ENCODE assay signal across 11 mouse cellular contexts in genomic region chr19:53058726-53059334, GRCm38 (mm10). TPM values are rescaled to one million over a fixed set of nuclear protein-coding genes. Genes with fewer than 3 reads are reported as not detected.
DNase-seq lines count a peak whose midpoint lies in the region; ATAC-seq and TF ChIP-seq lines count a peak whose summit lies in the region.
"Had no signal": no experiment of that assay in that cellular context is flagged by ENCODE, and none has a peak within 500 bp of the region (broad histone marks: within the 10 kb centered on the region; RNA-seq: fewer than 3 reads in every experiment).

No protein-coding gene starts in this region.

- no peak overlapping the region for H3K4me2 ChIP-seq in midbrain, embryonic 11.5 days
- no peak overlapping the region for H3K4me2 ChIP-seq in midbrain, embryonic 16.5 days (ENCODE audit: low read length)
- no peak overlapping the region for H3K4me2 ChIP-seq in limb, embryonic 14.5 days (replicated peaks; ENCODE audit: low read depth, low read length, severe bottlenecking)
- no peak overlapping the region for H3K4me2 ChIP-seq in stomach, postnatal 0 days (replicated peaks; ENCODE audit: low read depth)
- H3K4me2 ChIP-seq: midbrain, embryonic 13.5 days had no signal

- no peak for TF ChIP-seq POLR2A in limb, embryonic 14.5 days (IDR thresholded peaks at IDR 0.05; ENCODE audit: borderline replicate concordance, extremely low read depth, insufficient read depth, insufficient read length)

- TF ChIP-seq CTCF in gastrocnemius, adult 2 months (IDR thresholded peaks at IDR 0.05): no peak
- TF ChIP-seq CTCF in stomach, postnatal 0 days (IDR thresholded peaks at IDR 0.05; ENCODE audit: low read depth): 0 out of 2 replicates have a peak, but pooled peaks have one; percentile 8

- H3K9me3 ChIP-seq in midbrain, embryonic 11.5 days (ENCODE audit: control insufficient read depth, low read length): no peaks in the 10 kb centered on the region
- no peaks in the 10 kb centered on the region for H3K9me3 ChIP-seq in midbrain, embryonic 16.5 days (replicated peaks; ENCODE audit: control insufficient read depth, low read length, poor library complexity, severe bottlenecking)
- no peaks in the 10 kb centered on the region for H3K9me3 ChIP-seq in limb, embryonic 14.5 days (ENCODE audit: control insufficient read depth, low read length)
- H3K9me3 ChIP-seq in stomach, postnatal 0 days (ENCODE audit: control insufficient read depth, low read length): no peaks in the 10 kb centered on the region
- H3K9me3 ChIP-seq: midbrain, embryonic 13.5 days had no signal

- no peak for DNase-seq in gastrocnemius, adult 2 months
- no peak for DNase-seq in gastrocnemius, postnatal 36 days
- DNase-seq in midbrain, embryonic 11.5 days (ENCODE audit: low spot score, missing footprints): peak; percentile 75
- DNase-seq in limb, embryonic 14.5 days (ENCODE audit: low spot score): peak; percentile 32
- no peak for DNase-seq in stomach, postnatal 0 days (ENCODE audit: low spot score)
- no peak for DNase-seq in adrenal gland, postnatal 36 days
- DNase-seq in layer of hippocampus, adult 9-11 months: no peak
- DNase-seq: cerebellum, adult 9-11 months had no signal

- intact Hi-C loops in gastrocnemius, adult 2 months (cut with DNase I): no loop called here
- intact Hi-C loops in gastrocnemius, postnatal 36 days (cut with DNase I): no loop called here

- H3K9ac ChIP-seq in midbrain, embryonic 11.5 days (ENCODE audit: low read length): no peak overlapping the region
- no peak overlapping the region for H3K9ac ChIP-seq in midbrain, embryonic 16.5 days (ENCODE audit: low read depth, low read length)
- H3K9ac ChIP-seq in limb, embryonic 14.5 days (ENCODE audit: low read depth, low read length, severe bottlenecking): no peak overlapping the region; the same call in 1 of the 2 replicates
- H3K9ac ChIP-seq in stomach, postnatal 0 days (ENCODE audit: low read length): no peak overlapping the region
- H3K9ac ChIP-seq: midbrain, embryonic 13.5 days had no signal

- H3K4me1 ChIP-seq in midbrain, embryonic 11.5 days (ENCODE audit: control insufficient read depth, insufficient read depth, low read length): no peaks in the 10 kb centered on the region
- no peaks in the 10 kb centered on the region for H3K4me1 ChIP-seq in midbrain, embryonic 16.5 days (ENCODE audit: control insufficient read depth, insufficient read depth, low read length)
- H3K4me1 ChIP-seq in limb, embryonic 14.5 days (ENCODE audit: control insufficient read depth, insufficient read depth, low read length): no peaks in the 10 kb centered on the region
- no peaks in the 10 kb centered on the region for H3K4me1 ChIP-seq in stomach, postnatal 0 days (replicated peaks; ENCODE audit: control insufficient read depth, insufficient read depth)
- H3K4me1 ChIP-seq: midbrain, embryonic 13.5 days had no signal

- no peaks in the 10 kb centered on the region for H3K36me3 ChIP-seq in midbrain, embryonic 11.5 days (ENCODE audit: control insufficient read depth, insufficient read depth, low read length)
- H3K36me3 ChIP-seq in midbrain, embryonic 16.5 days (ENCODE audit: control insufficient read depth, insufficient read depth, low read length): no peaks in the 10 kb centered on the region
- no peaks in the 10 kb centered on the region for H3K36me3 ChIP-seq in limb, embryonic 14.5 days (ENCODE audit: control insufficient read depth, insufficient read depth, low read length)
- H3K36me3 ChIP-seq in stomach, postnatal 0 days (ENCODE audit: control insufficient read depth, insufficient read depth, low read length): no peaks in the 10 kb centered on the region
- H3K36me3 ChIP-seq: midbrain, embryonic 13.5 days had no signal

- peak overlapping the region; percentile 70 for H3K27ac ChIP-seq in gastrocnemius, adult 2 months
- no peak overlapping the region for H3K27ac ChIP-seq in midbrain, embryonic 11.5 days (ENCODE audit: low read depth, low read length)
- H3K27ac ChIP-seq in midbrain, embryonic 16.5 days (ENCODE audit: low read length): no peak overlapping the region
- H3K27ac ChIP-seq in limb, embryonic 14.5 days (replicated peaks; ENCODE audit: low read depth, low read length): no peak overlapping the region
- H3K27ac ChIP-seq in stomach, postnatal 0 days (replicated peaks): peak overlapping the region; percentile 61
- H3K27ac ChIP-seq: midbrain, embryonic 13.5 days had no signal

- H3K4me3 ChIP-seq in gastrocnemius, adult 2 months: no peak overlapping the region
- no peak overlapping the region for H3K4me3 ChIP-seq in midbrain, embryonic 11.5 days (ENCODE audit: low read depth, low read length)
- H3K4me3 ChIP-seq in midbrain, embryonic 16.5 days (ENCODE audit: low read depth, low read length): no peak overlapping the region
- no peak overlapping the region for H3K4me3 ChIP-seq in limb, embryonic 14.5 days (replicated peaks; ENCODE audit: low read length)
- no peak overlapping the region for H3K4me3 ChIP-seq in stomach, postnatal 0 days (ENCODE audit: low read depth, low read length)
- H3K4me3 ChIP-seq: midbrain, embryonic 13.5 days had no signal

- 87% methylated on average over 8 of the region's 8 CpGs for WGBS in midbrain, embryonic 11.5 days
- 85% methylated on average over 8 of the region's 8 CpGs for WGBS in midbrain, embryonic 16.5 days
- 67% methylated on average over 8 of the region's 8 CpGs for WGBS in limb, embryonic 14.5 days
- 62% methylated on average over 8 of the region's 8 CpGs for WGBS in stomach, postnatal 0 days

- no peak for TF ChIP-seq EP300 in stomach, postnatal 0 days (optimal IDR thresholded peaks at IDR 0.05)

- ATAC-seq in midbrain, embryonic 11.5 days (ENCODE audit: low FRiP score): no peak
- no peak for ATAC-seq in midbrain, embryonic 16.5 days
- ATAC-seq in limb, embryonic 14.5 days (ENCODE audit: low FRiP score, low read depth): peak; percentile 62
- peak; percentile 59; the same call in 1 of the 2 replicates for ATAC-seq in stomach, postnatal 0 days (ENCODE audit: low FRiP score, low TSS enrichment)
- ATAC-seq: activated CD4-positive, CD25-positive, alpha-beta regulatory T cell, adult 4 months; midbrain, embryonic 13.5 days had no signal

- no peaks in the 10 kb centered on the region for H3K27me3 ChIP-seq in midbrain, embryonic 11.5 days (ENCODE audit: control insufficient read depth, insufficient read depth, low read length)
- H3K27me3 ChIP-seq in midbrain, embryonic 16.5 days (ENCODE audit: control insufficient read depth, insufficient read depth, low read depth, low read length): no peaks in the 10 kb centered on the region
- no peaks in the 10 kb centered on the region for H3K27me3 ChIP-seq in limb, embryonic 14.5 days (ENCODE audit: control insufficient read depth, insufficient read depth, low read length)
- no peaks in the 10 kb centered on the region for H3K27me3 ChIP-seq in stomach, postnatal 0 days (ENCODE audit: control insufficient read depth, insufficient read depth, low read length)
- H3K27me3 ChIP-seq: midbrain, embryonic 13.5 days had no signal

RNA-seq across cellular contexts. Expression of gene Xpnpep1, which starts 18.8 kb away (rescaled TPM):
- 10 to 100 TPM; 41.9 to 48.9 TPM for total RNA-seq in gastrocnemius, adult 2 months (2021)
- 10 to 100 TPM; 41.8 to 52.1 TPM for total RNA-seq in gastrocnemius, postnatal 36 days (2021)
- polyA plus RNA-seq in midbrain, embryonic 11.5 days (2014; fragmentation: Nextera tagmentation; extraction: Ambion mirVana): 148 and 150 TPM in 2 replicates
- 114 and 132 TPM in 2 replicates for polyA plus RNA-seq in midbrain, embryonic 16.5 days (2015; fragmentation: Nextera tagmentation; extraction: Ambion mirVana)
- 101 and 111 TPM in 2 replicates for polyA plus RNA-seq in limb, embryonic 14.5 days (2012; rRNA removed)
- 157 and 159 TPM in 2 replicates for polyA plus RNA-seq in limb, embryonic 14.5 days (2014; fragmentation: Nextera tagmentation; extraction: Ambion mirVana)
- polyA plus RNA-seq in stomach, postnatal 0 days (2015; fragmentation: Nextera tagmentation; extraction: Ambion mirVana): 106 and 111 TPM in 2 replicates
- 10 to 100 TPM; 87.8 to 98.7 TPM for total RNA-seq in adrenal gland, postnatal 36 days (2021)

Comparison
In these comparisons a context has a peak if more than half of its experiments do, and no peak if none do; other contexts are left out.
1. DNase-seq: peak in midbrain, embryonic 11.5 days (single experiment) and limb, embryonic 14.5 days (single experiment); none in gastrocnemius, adult 2 months (single experiment), gastrocnemius, postnatal 36 days (0 of 2), stomach, postnatal 0 days (single experiment), adrenal gland, postnatal 36 days (0 of 2) and layer of hippocampus, adult 9-11 months (single experiment).
2. H3K27ac ChIP-seq: peak in gastrocnemius, adult 2 months (single experiment) and stomach, postnatal 0 days (single experiment); none in midbrain, embryonic 11.5 days (single experiment), midbrain, embryonic 16.5 days (single experiment) and limb, embryonic 14.5 days (single experiment).
3. ATAC-seq: peak in limb, embryonic 14.5 days (single experiment) and stomach, postnatal 0 days (single experiment); none in midbrain, embryonic 11.5 days (single experiment) and midbrain, embryonic 16.5 days (single experiment).